Mouse (Mus musculus): ENCODE measurements around the gene Armc3. TPM values are rescaled to one million over a fixed set of nuclear protein-coding genes. Genes with fewer than 3 reads are reported as not detected.
A peak's percentile ranks its signal among the peaks of the same experiment; 100 is the strongest.

Gene Armc3
- polyA plus RNA-seq, 1 experiment from 2014 or later: 2.0 TPM

- no peak overlapping the region for H3K4me2 ChIP-seq (replicated peaks; ENCODE audit: low read depth, low read length)
- TF ChIP-seq EP300 (IDR thresholded peaks at IDR 0.05) (no peak), CTCF (IDR thresholded peaks at IDR 0.05) (no peak)
- no peaks in the 10 kb centered on the region for H3K9me3 ChIP-seq (ENCODE audit: low read length)
- H3K4me3 ChIP-seq (ENCODE audit: low read depth, low read length): no peak overlapping the region
- DNase-seq (ENCODE audit: low spot score): no peak
- H3K36me3 ChIP-seq (ENCODE audit: insufficient read depth, low read length): no peaks in the 10 kb centered on the region
- WGBS: 45% methylated on average over 2 of the region's 2 CpGs
- no peak overlapping the region for H3K27ac ChIP-seq (ENCODE audit: low read length)
- H3K4me1 ChIP-seq (ENCODE audit: insufficient read depth, low read depth, low read length): no peaks in the 10 kb centered on the region
- ATAC-seq: no peak
- H3K9ac ChIP-seq (replicated peaks; ENCODE audit: low read depth): no peak overlapping the region
- no peaks in the 10 kb centered on the region for H3K27me3 ChIP-seq (replicated peaks; ENCODE audit: insufficient read depth, low read length)
Observed at GRCm38 (mm10) chr2:19267396-19267795, 68.3 kb downstream of the Armc3 start.

- WGBS: 48% methylated on average over 5 of the region's 5 CpGs
- Histone ChIP-seq H3K4me2 (replicated peaks; ENCODE audit: low read depth, low read length) (no peak overlapping the region), H3K9me3 (ENCODE audit: low read length) (no peaks in the 10 kb centered on the region), H3K4me3 (ENCODE audit: low read depth, low read length) (no peak overlapping the region), H3K4me1 (ENCODE audit: insufficient read depth, low read depth, low read length) (no peaks in the 10 kb centered on the region), H3K27me3 (replicated peaks; ENCODE audit: insufficient read depth, low read length) (no peaks in the 10 kb centered on the region), H3K27ac (ENCODE audit: low read length) (no peak overlapping the region), H3K36me3 (ENCODE audit: insufficient read depth, low read length) (no peaks in the 10 kb centered on the region), H3K9ac (replicated peaks; ENCODE audit: low read depth) (no peak overlapping the region)
- DNase-seq (ENCODE audit: low spot score): no peak
- no peak for ATAC-seq
- TF ChIP-seq EP300 (IDR thresholded peaks at IDR 0.05): no peak
- peak; percentile 46 for TF ChIP-seq CTCF (IDR thresholded peaks at IDR 0.05)
Observed at GRCm38 (mm10) chr2:19269955-19270354, 70.9 kb downstream of the Armc3 start.

GRCm38 (mm10) chr2:19270709-19271120 is 71.6 kb downstream of the Armc3 start:
- Histone ChIP-seq H3K4me2 (replicated peaks; ENCODE audit: low read depth, low read length) (no peak overlapping the region), H3K4me1 (ENCODE audit: insufficient read depth, low read depth, low read length) (no peaks in the 10 kb centered on the region), H3K27ac (ENCODE audit: low read length) (no peak overlapping the region), H3K36me3 (ENCODE audit: insufficient read depth, low read length) (no peaks in the 10 kb centered on the region), H3K9ac (replicated peaks; ENCODE audit: low read depth) (no peak overlapping the region), H3K9me3 (ENCODE audit: low read length) (no peaks in the 10 kb centered on the region), H3K27me3 (replicated peaks; ENCODE audit: insufficient read depth, low read length) (no peaks in the 10 kb centered on the region), H3K4me3 (ENCODE audit: low read depth, low read length) (no peak overlapping the region)
- WGBS: 56% methylated on average over 9 of the region's 9 CpGs
- ATAC-seq (no peak), DNase-seq (ENCODE audit: low spot score) (no peak)
- TF ChIP-seq EP300 (IDR thresholded peaks at IDR 0.05): no peak
- no peak for TF ChIP-seq CTCF (IDR thresholded peaks at IDR 0.05)

GRCm38 (mm10) chr2:19274583-19274982 is 75.5 kb downstream of the Armc3 start:
- DNase-seq (ENCODE audit: low spot score) (peak; percentile 8), ATAC-seq (no peak)
- Histone ChIP-seq H3K4me2 (replicated peaks; ENCODE audit: low read depth, low read length) (no peak overlapping the region), H3K27ac (ENCODE audit: low read length) (no peak overlapping the region), H3K36me3 (ENCODE audit: insufficient read depth, low read length) (no peaks in the 10 kb centered on the region), H3K4me3 (ENCODE audit: low read depth, low read length) (no peak overlapping the region), H3K4me1 (ENCODE audit: insufficient read depth, low read depth, low read length) (no peaks in the 10 kb centered on the region), H3K9me3 (ENCODE audit: low read length) (no peaks in the 10 kb centered on the region), H3K9ac (replicated peaks; ENCODE audit: low read depth) (no peak overlapping the region), H3K27me3 (replicated peaks; ENCODE audit: insufficient read depth, low read length) (no peaks in the 10 kb centered on the region)
- peak; percentile 19; the same call in 1 of the 2 replicates for TF ChIP-seq CTCF (IDR thresholded peaks at IDR 0.05)
- no peak for TF ChIP-seq EP300 (IDR thresholded peaks at IDR 0.05)
- 37% methylated on average over 2 of the region's 2 CpGs for WGBS

GRCm38 (mm10) chr2:19275602-19276539 is 76.8 kb downstream of the Armc3 start:
- TF ChIP-seq EP300 (IDR thresholded peaks at IDR 0.05) (no peak), CTCF (IDR thresholded peaks at IDR 0.05) (peak; percentile 90)
- no peaks in the 10 kb centered on the region for H3K9me3 ChIP-seq (ENCODE audit: low read length)
- no peaks in the 10 kb centered on the region for H3K27me3 ChIP-seq (replicated peaks; ENCODE audit: insufficient read depth, low read length)
- DNase-seq (ENCODE audit: low spot score): peak; percentile 88
- H3K27ac ChIP-seq (ENCODE audit: low read length): peak overlapping the region; percentile 54; the same call in 1 of the 2 replicates
- no peaks in the 10 kb centered on the region for H3K4me1 ChIP-seq (ENCODE audit: insufficient read depth, low read depth, low read length)
- no peaks in the 10 kb centered on the region for H3K36me3 ChIP-seq (ENCODE audit: insufficient read depth, low read length)
- peak overlapping the region; percentile 81 for H3K4me2 ChIP-seq (replicated peaks; ENCODE audit: low read depth, low read length)
- peak overlapping the region; percentile 44 for H3K4me3 ChIP-seq (ENCODE audit: low read depth, low read length)
- peak; percentile 77 for ATAC-seq
- WGBS: 2% methylated on average over 25 of the region's 25 CpGs
- H3K9ac ChIP-seq (replicated peaks; ENCODE audit: low read depth): peak overlapping the region; percentile 50

- DNase-seq (ENCODE audit: low spot score): no peak
- no peaks in the 10 kb centered on the region for H3K9me3 ChIP-seq (ENCODE audit: low read length)
- no peak overlapping the region for H3K4me2 ChIP-seq (replicated peaks; ENCODE audit: low read depth, low read length)
- no peak overlapping the region for H3K9ac ChIP-seq (replicated peaks; ENCODE audit: low read depth)
- H3K4me3 ChIP-seq (ENCODE audit: low read depth, low read length): no peak overlapping the region
- no peak for ATAC-seq
- TF ChIP-seq CTCF (IDR thresholded peaks at IDR 0.05) (no peak), EP300 (IDR thresholded peaks at IDR 0.05) (no peak)
- H3K27me3 ChIP-seq (replicated peaks; ENCODE audit: insufficient read depth, low read length): no peaks in the 10 kb centered on the region
- no peak overlapping the region for H3K27ac ChIP-seq (ENCODE audit: low read length)
- no peaks in the 10 kb centered on the region for H3K36me3 ChIP-seq (ENCODE audit: insufficient read depth, low read length)
- no peaks in the 10 kb centered on the region for H3K4me1 ChIP-seq (ENCODE audit: insufficient read depth, low read depth, low read length)
- 83% methylated on average over 11 of the region's 11 CpGs for WGBS
Observed at GRCm38 (mm10) chr2:19280331-19280730, 81.2 kb downstream of the Armc3 start.
